In genomic region chr7:30420673-30421072, GRCm38 (mm10) we compare ENCODE assay signal across 23 mouse cellular contexts. TPM values are rescaled to one million over a fixed set of nuclear protein-coding genes. Genes with fewer than 3 reads are reported as not detected.
DNase-seq lines count a peak whose midpoint lies in the region; ATAC-seq and TF ChIP-seq lines count a peak whose summit lies in the region.
"Had no signal": no experiment of that assay in that cellular context is flagged by ENCODE, and none has a peak within 500 bp of the region (broad histone marks: within the 10 kb centered on the region; RNA-seq: fewer than 3 reads in every experiment).

No protein-coding gene starts in this region.

- no peak overlapping the region for H3K27ac ChIP-seq in lung, embryonic 15.5 days
- H3K27ac ChIP-seq in CH12.LX (ENCODE audit: insufficient read depth, low read depth) (peak overlapping the region; percentile 88), MEL (ENCODE audit: control insufficient read depth, low read depth, low read length) (peak overlapping the region; percentile 92)
- H3K27ac ChIP-seq in liver, embryonic 14.5 days: no peak overlapping the region
- no peak overlapping the region for H3K27ac ChIP-seq in kidney, embryonic 15.5 days
- no peak overlapping the region for H3K27ac ChIP-seq in left cerebral cortex, adult 2 months
- H3K27ac ChIP-seq: embryonic facial prominence, embryonic 12.5 days; layer of hippocampus, adult 2 months had no signal

- TF ChIP-seq CTCF in CH12.LX (conservative IDR thresholded peaks at IDR 0.05 in 1 of 2, IDR thresholded peaks at IDR 0.05 in 1 of 2; ENCODE audit: low read depth in 2 of 2, low read length in 2 of 2) (no peak), MEL (IDR thresholded peaks at IDR 0.05 in 2 of 3, conservative IDR thresholded peaks at IDR 0.05 in 1 of 3; ENCODE audit: control insufficient read depth in 1 of 3, insufficient read depth in 1 of 3, low read depth in 2 of 3, low read length in 3 of 3, poor library complexity in 1 of 3, severe bottlenecking in 1 of 3) (no peak)
- TF ChIP-seq CTCF in liver, embryonic 14.5 days (IDR thresholded peaks at IDR 0.05; ENCODE audit: low read depth): no peak
- no peak for TF ChIP-seq CTCF in left cerebral cortex, adult 2 months (IDR thresholded peaks at IDR 0.05)

- H3K4me1 ChIP-seq in lung, embryonic 15.5 days: peaks cover 13% of the 10 kb centered on the region; the same call in 1 of the 2 replicates
- peaks cover 9 to 66% of the 10 kb centered on the region in 2 experiments for H3K4me1 ChIP-seq in CH12.LX (ENCODE audit: control insufficient read depth in 1 of 2, insufficient read depth in 2 of 2)
- H3K4me1 ChIP-seq in MEL (ENCODE audit: control insufficient read depth in 1 of 2, insufficient read depth in 2 of 2, low read length in 2 of 2): peaks cover 0 to 28% of the 10 kb centered on the region in 2 experiments; a peak in 3 of 4 replicates
- H3K4me1 ChIP-seq in liver, embryonic 14.5 days (replicated peaks; ENCODE audit: control insufficient read depth in 2 of 2, insufficient read depth in 2 of 2, low read length in 1 of 2): peaks cover 0 to 17% of the 10 kb centered on the region in 2 experiments; a peak in 3 of 4 replicates
- H3K4me1 ChIP-seq in kidney, embryonic 15.5 days: peaks cover 24% of the 10 kb centered on the region

- peak overlapping the region; percentile 93; the same call in 1 of the 2 replicates for H3K4me2 ChIP-seq in lung, embryonic 15.5 days
- peak overlapping the region; percentile 72 for H3K4me2 ChIP-seq in CH12.LX (ENCODE audit: insufficient read depth, low read depth, poor library complexity, severe bottlenecking)
- peak overlapping the region; percentile 81 for H3K4me2 ChIP-seq in liver, embryonic 14.5 days (ENCODE audit: low read depth)
- no peak overlapping the region for H3K4me2 ChIP-seq in kidney, embryonic 15.5 days

- TF ChIP-seq EP300 in CH12.LX (IDR thresholded peaks at IDR 0.05; ENCODE audit: low read length): no peak
- TF ChIP-seq EP300 in MEL (IDR thresholded peaks at IDR 0.05; ENCODE audit: low read depth in 1 of 2, low read length in 2 of 2): no peak
- no peak for TF ChIP-seq EP300 in liver, embryonic 14.5 days (IDR thresholded peaks at IDR 0.05; ENCODE audit: low read depth)

- H3K4me3 ChIP-seq in lung, embryonic 15.5 days: no peak overlapping the region
- H3K4me3 ChIP-seq in CH12.LX (replicated peaks in 1 of 3; ENCODE audit: low read depth in 2 of 3, low read length in 2 of 3, poor library complexity in 1 of 3) (peak overlapping the region; percentile 58 to 93 (median 85)), MEL (ENCODE audit: control insufficient read depth in 1 of 2, insufficient read depth in 1 of 2, low read depth in 2 of 2, low read length in 2 of 2) (peak overlapping the region; percentile 75 to 77)
- no peak overlapping the region; a peak in 1 of 4 replicates for H3K4me3 ChIP-seq in liver, embryonic 14.5 days (ENCODE audit: insufficient read depth in 1 of 2, low read depth in 2 of 2, low read length in 2 of 2)
- no peak overlapping the region for H3K4me3 ChIP-seq in kidney, embryonic 15.5 days (replicated peaks)
- H3K4me3 ChIP-seq in left cerebral cortex, adult 2 months: no peak overlapping the region

- no peak for ATAC-seq in lung, embryonic 15.5 days (ENCODE audit: borderline replicate concordance, extremely low read depth, low FRiP score, low TSS enrichment)
- no peak for ATAC-seq in liver, embryonic 14.5 days (ENCODE audit: insufficient read depth)
- ATAC-seq in kidney, embryonic 15.5 days (replicated peaks; ENCODE audit: low FRiP score): no peak
- ATAC-seq: hindbrain, postnatal 0 days had no signal

- H3K27me3 ChIP-seq in lung, embryonic 15.5 days: no peaks in the 10 kb centered on the region; the same call in 1 of the 2 replicates
- H3K27me3 ChIP-seq in CH12.LX (replicated peaks): no peaks in the 10 kb centered on the region
- no peaks in the 10 kb centered on the region for H3K27me3 ChIP-seq in MEL (ENCODE audit: control insufficient read depth in 1 of 2, insufficient read depth in 2 of 2, low read length in 2 of 2)
- peaks cover 4% of the 10 kb centered on the region; the same call in 1 of the 2 replicates for H3K27me3 ChIP-seq in liver, embryonic 14.5 days (ENCODE audit: control insufficient read depth, insufficient read depth, low read length)
- H3K27me3 ChIP-seq in kidney, embryonic 15.5 days: 0 out of 2 replicates have a peak, but pooled peaks cover 9% of the 10 kb centered on the region

- DNase-seq in lung, postnatal 25 days (ENCODE audit: low spot score): no peak
- no peak for DNase-seq in CH12.LX (ENCODE audit: extremely low read depth)
- DNase-seq in MEL (ENCODE audit: low read depth, low spot score): peak; percentile 50
- no peak for DNase-seq in liver, embryonic 14.5 days (ENCODE audit: low read depth in 3 of 3, low spot score in 3 of 3)
- DNase-seq in left cerebral cortex, adult 2 months (ENCODE audit: extremely low spot score in 1 of 2, low spot score in 2 of 2): no peak
- no peak for DNase-seq in urinary bladder, adult 2 months (ENCODE audit: low spot score)
- DNase-seq: adrenal gland, postnatal 14 days; cerebellum, adult 18-20 months; gastrocnemius, postnatal 10 days; kidney, adult 18-20 months; kidney, postnatal 14 days; layer of hippocampus, postnatal 36 days had no signal

- TF ChIP-seq POLR2A in CH12.LX (IDR thresholded peaks at IDR 0.05; ENCODE audit: low read depth, low read length) (no peak), MEL (IDR thresholded peaks at IDR 0.05; ENCODE audit: control insufficient read depth in 1 of 2, insufficient read depth in 1 of 2, low read depth in 1 of 2, low read length in 2 of 2, poor library complexity in 1 of 2) (no peak)

- no peak overlapping the region for H3K9ac ChIP-seq in lung, embryonic 15.5 days
- H3K9ac ChIP-seq in CH12.LX (ENCODE audit: insufficient read depth, low read depth): peak overlapping the region; percentile 96; the same call in 1 of the 2 replicates
- peak overlapping the region; percentile 73 for H3K9ac ChIP-seq in MEL (ENCODE audit: control insufficient read depth, low read depth, low read length, poor library complexity, severe bottlenecking)
- H3K9ac ChIP-seq in liver, embryonic 14.5 days (replicated peaks): no peak overlapping the region
- no peak overlapping the region for H3K9ac ChIP-seq in kidney, embryonic 15.5 days

- TF ChIP-seq RAD21 in CH12.LX (IDR thresholded peaks at IDR 0.05; ENCODE audit: low read depth, low read length) (no peak), MEL (IDR thresholded peaks at IDR 0.05; ENCODE audit: low read depth, low read length) (no peak)

- intact Hi-C loops in left cerebral cortex, adult 2 months (cut with DNase I): no loop called here

- H3K79me2 ChIP-seq in CH12.LX (replicated peaks; ENCODE audit: control insufficient read depth, extremely low read depth, insufficient read depth, poor library complexity, severe bottlenecking) (peaks cover 22% of the 10 kb centered on the region), MEL (ENCODE audit: control insufficient read depth, insufficient read depth, low read length, poor library complexity) (peaks cover 21% of the 10 kb centered on the region)

- in situ Hi-C loops in CH12.LX (cut with MboI; ENCODE audit: low pct_ligation_motif_present, low pct_unique_long_range_greater_than_20kb, low sequenced_read_pairs): no loop called here

- H3K9me3 ChIP-seq in lung, embryonic 15.5 days: no peaks in the 10 kb centered on the region
- H3K9me3 ChIP-seq in CH12.LX (replicated peaks; ENCODE audit: low read length) (peaks cover 8% of the 10 kb centered on the region), MEL (replicated peaks; ENCODE audit: insufficient read depth, low read length) (no peaks in the 10 kb centered on the region)
- no peaks in the 10 kb centered on the region for H3K9me3 ChIP-seq in liver, embryonic 14.5 days (ENCODE audit: control insufficient read depth, low read length)
- peaks cover 6% of the 10 kb centered on the region; the same call in 1 of the 2 replicates for H3K9me3 ChIP-seq in kidney, embryonic 15.5 days (replicated peaks)
- H3K9me3 ChIP-seq: G1E; hindbrain, embryonic 10.5 days had no signal

- dilution Hi-C loops in CH12.LX (cut with MboI; ENCODE audit: extremely low pct_ligation_motif_present, extremely low pct_unique_long_range_greater_than_20kb, low sequenced_read_pairs): no loop called here

- WGBS in lung, embryonic 15.5 days: 68% methylated on average over 3 of the region's 3 CpGs
- 39% methylated on average over 3 of the region's 3 CpGs for WGBS in liver, embryonic 14.5 days (ENCODE audit: insufficient replicate concordance)
- 86% methylated on average over 3 of the region's 3 CpGs for WGBS in kidney, embryonic 15.5 days

- H3K36me3 ChIP-seq in lung, embryonic 15.5 days: no peaks in the 10 kb centered on the region
- H3K36me3 ChIP-seq in CH12.LX (replicated peaks in 1 of 2; ENCODE audit: control insufficient read depth in 1 of 2, insufficient read depth in 1 of 2, low read length in 1 of 2) (peaks cover 22 to 37% of the 10 kb centered on the region in 2 experiments), MEL (ENCODE audit: control insufficient read depth in 1 of 2, insufficient read depth in 2 of 2, low read length in 2 of 2) (peaks cover 1 to 19% of the 10 kb centered on the region in 2 experiments; a peak in 2 of 4 replicates)
- no peaks in the 10 kb centered on the region for H3K36me3 ChIP-seq in liver, embryonic 14.5 days (replicated peaks; ENCODE audit: control insufficient read depth, insufficient read depth, low read depth)
- H3K36me3 ChIP-seq in kidney, embryonic 15.5 days: peaks cover 6% of the 10 kb centered on the region; the same call in 1 of the 2 replicates

RNA-seq across cellular contexts. Expression of gene Nfkbid, which starts 0.9 kb away (rescaled TPM):
- polyA plus RNA-seq in lung, embryonic 15.5 days (2015; fragmentation: Nextera tagmentation; extraction: Ambion mirVana): 1.5 and 2.1 TPM in 2 replicates
- total RNA-seq in CH12.LX (2012; rRNA removed) (133 and 161 TPM in 2 replicates), CH12.LX (2014; rRNA removed) (131 and 144 TPM in 2 replicates), MEL (2012; rRNA removed) (6.2 and 7.0 TPM in 2 replicates)
- polyA plus RNA-seq in CH12.LX (2012; ENCODE audit: insufficient read length, low read depth) (175 and 197 TPM in 2 replicates), MEL (2012; ENCODE audit: insufficient read depth in 1 of 2, insufficient read length in 2 of 2, low read depth in 1 of 2, low replicate concordance in 2 of 2, missing spikeins in 1 of 2) (10 to 100 TPM in 1 of 2 experiments, not detected in 1; 16.7 TPM)
- 0.92 and 1.2 TPM in 2 replicates for polyA plus RNA-seq in liver, embryonic 14.5 days (2012; rRNA removed)
- polyA plus RNA-seq in liver, embryonic 14.5 days (2014; fragmentation: Nextera tagmentation; extraction: Ambion mirVana): 0.69 and 1.1 TPM in 2 replicates
- 1.3 and 2.0 TPM in 2 replicates for polyA plus RNA-seq in kidney, embryonic 15.5 days (2015; fragmentation: Nextera tagmentation; extraction: Ambion mirVana)
- total RNA-seq in left cerebral cortex, adult 2 months (2021): 1 to 10 TPM; 3.9 to 5.1 TPM
- 1.8 and 2.0 TPM in 2 replicates for polyA plus RNA-seq in urinary bladder, adult 2 months (2012; rRNA removed)

RNA-seq across cellular contexts. Expression of gene Hcst, which starts 1.0 kb away (rescaled TPM):
- polyA plus RNA-seq in lung, embryonic 15.5 days (2015; fragmentation: Nextera tagmentation; extraction: Ambion mirVana): 0.70 and 2.3 TPM in 2 replicates
- total RNA-seq in CH12.LX (2012; rRNA removed): 8.0 and 11.9 TPM in 2 replicates
- total RNA-seq in CH12.LX (2014; rRNA removed): 6.3 and 11.8 TPM in 2 replicates
- polyA plus RNA-seq in CH12.LX (2012; ENCODE audit: insufficient read length, low read depth): 11.8 and 11.9 TPM in 2 replicates
- total RNA-seq in MEL (2012; rRNA removed): 7.1 and 15.5 TPM in 2 replicates
- polyA plus RNA-seq in MEL (2012; ENCODE audit: insufficient read depth in 1 of 2, insufficient read length in 2 of 2, low read depth in 1 of 2, low replicate concordance in 2 of 2, missing spikeins in 1 of 2): 10 to 100 TPM in 1 of 2 experiments, not detected in 1; 28.1 TPM
- 3.3 and 4.7 TPM in 2 replicates for polyA plus RNA-seq in liver, embryonic 14.5 days (2012; rRNA removed)
- polyA plus RNA-seq in liver, embryonic 14.5 days (2014; fragmentation: Nextera tagmentation; extraction: Ambion mirVana): 4.5 and 4.9 TPM in 2 replicates
- 0.64 and 1.5 TPM in 2 replicates for polyA plus RNA-seq in kidney, embryonic 15.5 days (2015; fragmentation: Nextera tagmentation; extraction: Ambion mirVana)
- 1 to 10 TPM in 1 of 2 experiments, not detected in 1; 3.1 TPM for total RNA-seq in left cerebral cortex, adult 2 months (2021)
- 3.3 and 3.8 TPM in 2 replicates for polyA plus RNA-seq in urinary bladder, adult 2 months (2012; rRNA removed)
- total RNA-seq: adrenal gland, postnatal 14 days; hindbrain, postnatal 0 days; layer of hippocampus, postnatal 36 days had no signal
- polyA plus RNA-seq: erythroblast, embryonic 14.5 days had no signal

RNA-seq across cellular contexts. Expression of gene Tyrobp, which starts 7.1 kb away (rescaled TPM):
- 50.8 and 56.1 TPM in 2 replicates for polyA plus RNA-seq in lung, embryonic 15.5 days (2015; fragmentation: Nextera tagmentation; extraction: Ambion mirVana)
- 4.2 and 5.0 TPM in 2 replicates for total RNA-seq in CH12.LX (2012; rRNA removed)
- 9.4 and 13.0 TPM in 2 replicates for total RNA-seq in CH12.LX (2014; rRNA removed)
- 14.3 and 18.9 TPM in 2 replicates for polyA plus RNA-seq in CH12.LX (2012; ENCODE audit: insufficient read length, low read depth)
- total RNA-seq in MEL (2012; rRNA removed): 2.8 and 3.9 TPM in 2 replicates
- polyA plus RNA-seq in MEL (2012; ENCODE audit: insufficient read depth in 1 of 2, insufficient read length in 2 of 2, low read depth in 1 of 2, low replicate concordance in 2 of 2, missing spikeins in 1 of 2): 10 to 100 TPM in 1 of 2 experiments, not detected in 1; 13.6 TPM
- 78.3 and 95.0 TPM in 2 replicates for polyA plus RNA-seq in liver, embryonic 14.5 days (2012; rRNA removed)
- 105 and 113 TPM in 2 replicates for polyA plus RNA-seq in liver, embryonic 14.5 days (2014; fragmentation: Nextera tagmentation; extraction: Ambion mirVana)
- polyA plus RNA-seq in kidney, embryonic 15.5 days (2015; fragmentation: Nextera tagmentation; extraction: Ambion mirVana): 33.8 and 37.9 TPM in 2 replicates
- 10 to 100 TPM; 25.9 to 26.6 TPM for total RNA-seq in left cerebral cortex, adult 2 months (2021)
- 85.1 and 117 TPM in 2 replicates for polyA plus RNA-seq in urinary bladder, adult 2 months (2012; rRNA removed)

RNA-seq across cellular contexts. Expression of gene Aplp1, which starts 24.7 kb away (rescaled TPM):
- 23.9 and 24.4 TPM in 2 replicates for polyA plus RNA-seq in lung, embryonic 15.5 days (2015; fragmentation: Nextera tagmentation; extraction: Ambion mirVana)
- 0.34 and 0.93 TPM in 2 replicates for total RNA-seq in CH12.LX (2012; rRNA removed)
- total RNA-seq in CH12.LX (2014; rRNA removed): not detected in 2 replicates
- 0.10 TPM in 1 of 2 replicates, not detected in the other for polyA plus RNA-seq in CH12.LX (2012; ENCODE audit: insufficient read length, low read depth)
- 1.5 and 1.9 TPM in 2 replicates for total RNA-seq in MEL (2012; rRNA removed)
- 1 to 10 TPM in 1 of 2 experiments, not detected in 1; 7.1 TPM for polyA plus RNA-seq in MEL (2012; ENCODE audit: insufficient read depth in 1 of 2, insufficient read length in 2 of 2, low read depth in 1 of 2, low replicate concordance in 2 of 2, missing spikeins in 1 of 2)
- 2.9 and 4.0 TPM in 2 replicates for polyA plus RNA-seq in liver, embryonic 14.5 days (2012; rRNA removed)
- polyA plus RNA-seq in liver, embryonic 14.5 days (2014; fragmentation: Nextera tagmentation; extraction: Ambion mirVana): 3.5 and 4.5 TPM in 2 replicates
- 24.1 and 28.6 TPM in 2 replicates for polyA plus RNA-seq in kidney, embryonic 15.5 days (2015; fragmentation: Nextera tagmentation; extraction: Ambion mirVana)
- total RNA-seq in left cerebral cortex, adult 2 months (2021): 1,000 to 10,000 TPM; 1,205 to 1,260 TPM
- 4.2 and 4.5 TPM in 2 replicates for polyA plus RNA-seq in urinary bladder, adult 2 months (2012; rRNA removed)
- total RNA-seq: megakaryocyte progenitor cell, adult 5-6 weeks had no signal
- polyA plus RNA-seq: G1E had no signal

RNA-seq across cellular contexts. Expression of gene Kirrel2, which starts 36.8 kb away (rescaled TPM):
- not detected in 2 replicates for polyA plus RNA-seq in lung, embryonic 15.5 days (2015; fragmentation: Nextera tagmentation; extraction: Ambion mirVana)
- not detected in 2 replicates for total RNA-seq in CH12.LX (2012; rRNA removed)
- total RNA-seq in CH12.LX (2014; rRNA removed): not detected in 2 replicates
- polyA plus RNA-seq in CH12.LX (2012; ENCODE audit: insufficient read length, low read depth): not detected in 2 replicates
- total RNA-seq in MEL (2012; rRNA removed): not detected in 2 replicates
- not detected for polyA plus RNA-seq in MEL (2012; ENCODE audit: insufficient read depth in 1 of 2, insufficient read length in 2 of 2, low read depth in 1 of 2, low replicate concordance in 2 of 2, missing spikeins in 1 of 2)
- 0.10 and 0.30 TPM in 2 replicates for polyA plus RNA-seq in liver, embryonic 14.5 days (2012; rRNA removed)
- 0.18 TPM in 1 of 2 replicates, not detected in the other for polyA plus RNA-seq in liver, embryonic 14.5 days (2014; fragmentation: Nextera tagmentation; extraction: Ambion mirVana)
- 0.54 and 0.77 TPM in 2 replicates for polyA plus RNA-seq in kidney, embryonic 15.5 days (2015; fragmentation: Nextera tagmentation; extraction: Ambion mirVana)
- 10 to 100 TPM; 11.0 to 11.9 TPM for total RNA-seq in left cerebral cortex, adult 2 months (2021)
- not detected in 2 replicates for polyA plus RNA-seq in urinary bladder, adult 2 months (2012; rRNA removed)
- total RNA-seq: adrenal gland, postnatal 14 days; G1E; gastrocnemius, postnatal 10 days; heart, adult 18-20 months; megakaryocyte progenitor cell, adult 5-6 weeks had no signal
- polyA plus RNA-seq: G1E; lung, embryonic 14.5 days had no signal

Comparison
In these comparisons a context has a peak if more than half of its experiments do, and no peak if none do; other contexts are left out.
1. H3K27ac ChIP-seq: peak in CH12.LX (single experiment) and MEL (single experiment); none in lung, embryonic 15.5 days (single experiment), liver, embryonic 14.5 days (single experiment), kidney, embryonic 15.5 days (single experiment) and left cerebral cortex, adult 2 months (single experiment).
2. H3K4me3 ChIP-seq: peak in CH12.LX (3 of 3) and MEL (2 of 2); none in lung, embryonic 15.5 days (single experiment), liver, embryonic 14.5 days (0 of 2), kidney, embryonic 15.5 days (single experiment) and left cerebral cortex, adult 2 months (single experiment).
3. H3K9ac ChIP-seq: peak in CH12.LX (single experiment) and MEL (single experiment); none in lung, embryonic 15.5 days (single experiment), liver, embryonic 14.5 days (single experiment) and kidney, embryonic 15.5 days (single experiment).